Mouse (Mus musculus): ENCODE results near the gene Gm11939.

DNA sequence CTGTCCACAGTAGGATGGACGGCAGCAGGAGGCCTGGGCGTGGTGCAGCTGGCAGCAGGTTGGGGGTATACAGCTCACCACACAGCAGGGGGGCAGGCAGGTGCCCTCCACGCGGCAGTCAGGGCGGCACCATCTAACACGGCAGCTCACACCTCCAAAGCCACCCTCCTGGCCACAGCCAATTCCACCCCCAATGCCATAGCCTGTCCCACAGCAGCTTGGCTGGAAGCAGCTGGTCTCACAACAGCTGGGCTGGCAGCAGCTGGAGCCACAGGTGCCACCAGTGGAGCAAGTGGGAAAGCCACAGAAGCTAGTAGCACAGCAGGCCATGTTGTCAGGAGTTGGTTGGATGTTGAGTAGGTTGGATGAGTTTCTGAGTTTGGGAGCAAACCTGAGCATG is 21.4 kb upstream of the Gm11939 start, which contains the start of gene Krtap1-5:
- TF ChIP-seq CTCF (IDR thresholded peaks at IDR 0.05; ENCODE audit: control insufficient read depth, insufficient read depth, insufficient read length) (no peak), MAX (IDR thresholded peaks at IDR 0.05) (no peak), MYOG (IDR thresholded peaks at IDR 0.05; ENCODE audit: control insufficient read depth, extremely low read depth, insufficient read length) (no peak)

Measured in C2C12 (cell line).